Mouse (Mus musculus): Measurements from ENCODE around the gene Rdh16f1. TPM values are rescaled to one million over a fixed set of nuclear protein-coding genes. Genes with fewer than 3 reads are reported as not detected.
"Not testable (repeated sequence)": the region's sequence is repeated elsewhere in the genome, so short reads cannot be mapped to it uniquely, and the experiment has no call there.

Gene Rdh16f1
- total RNA-seq, 1 experiment = not detected

- Histone ChIP-seq H3K9me3 (ENCODE audit: control insufficient read depth, insufficient read depth, low read depth, low read length) (no peaks in the 10 kb centered on the region), H3K36me3 (ENCODE audit: control insufficient read depth, insufficient read depth, low read length, poor library complexity, severe bottlenecking) (no peaks in the 10 kb centered on the region), H3K27ac (ENCODE audit: insufficient read depth, low read depth, low read length, poor library complexity, severe bottlenecking) (no peak overlapping the region), H3K4me1 (ENCODE audit: control insufficient read depth in 2 of 2, insufficient read depth in 2 of 2, low read length in 2 of 2, poor library complexity in 1 of 2) (no peaks in the 10 kb centered on the region), H3K9ac (ENCODE audit: insufficient read depth, low read depth, low read length, poor library complexity, severe bottlenecking) (no peak overlapping the region), H3K4me3 (ENCODE audit: insufficient read depth in 1 of 2, low read depth in 1 of 2, low read length in 2 of 2, poor library complexity in 1 of 2, severe bottlenecking in 1 of 2) (peak overlapping the region in 1 of 2 experiments; percentile 23; a peak in 2 of 4 replicates)
- TF ChIP-seq CHD2 (IDR thresholded peaks at IDR 0.05; ENCODE audit: low read depth, low read length) (no peak), ZNF384 (IDR thresholded peaks at IDR 0.05; ENCODE audit: low read depth, low read length) (peak; percentile 52; the same call in 1 of the 2 replicates)
- no peak for DNase-seq (ENCODE audit: low read depth, low spot score)
- in situ Hi-C loops (cut with MboI; ENCODE audit: low sequenced_read_pairs in 2 of 2, unreplicated experiment in 2 of 2) = no loop called here
Measured at GRCm38 (mm10) chr10:127755770-127756468, 3.7 kb upstream of the Rdh16f1 start.

- DNase-seq (ENCODE audit: low read depth, low spot score); H3K27ac ChIP-seq (ENCODE audit: insufficient read depth, low read depth, low read length, poor library complexity, severe bottlenecking); H3K9ac ChIP-seq (ENCODE audit: insufficient read depth, low read depth, low read length, poor library complexity, severe bottlenecking); H3K4me3 ChIP-seq (ENCODE audit: insufficient read depth in 1 of 2, low read depth in 1 of 2, low read length in 2 of 2, poor library complexity in 1 of 2, severe bottlenecking in 1 of 2); H3K36me3 ChIP-seq (ENCODE audit: control insufficient read depth, insufficient read depth, low read length, poor library complexity, severe bottlenecking); H3K4me1 ChIP-seq (ENCODE audit: control insufficient read depth in 2 of 2, insufficient read depth in 2 of 2, low read length in 2 of 2, poor library complexity in 1 of 2); in situ Hi-C loops (cut with MboI; ENCODE audit: low sequenced_read_pairs in 2 of 2, unreplicated experiment in 2 of 2); H3K9me3 ChIP-seq (ENCODE audit: control insufficient read depth, insufficient read depth, low read depth, low read length): not testable (repeated sequence)
Measured at GRCm38 (mm10) chr10:127762926-127763325, 3.3 kb downstream of the Rdh16f1 start.

- Histone ChIP-seq H3K9ac (ENCODE audit: insufficient read depth, low read depth, low read length, poor library complexity, severe bottlenecking) (no peak overlapping the region), H3K27ac (ENCODE audit: insufficient read depth, low read depth, low read length, poor library complexity, severe bottlenecking) (no peak overlapping the region), H3K4me3 (ENCODE audit: insufficient read depth in 1 of 2, low read depth in 1 of 2, low read length in 2 of 2, poor library complexity in 1 of 2, severe bottlenecking in 1 of 2) (no peak overlapping the region), H3K9me3 (ENCODE audit: control insufficient read depth, insufficient read depth, low read depth, low read length) (no peaks in the 10 kb centered on the region), H3K36me3 (ENCODE audit: control insufficient read depth, insufficient read depth, low read length, poor library complexity, severe bottlenecking) (no peaks in the 10 kb centered on the region), H3K4me1 (ENCODE audit: control insufficient read depth in 2 of 2, insufficient read depth in 2 of 2, low read length in 2 of 2, poor library complexity in 1 of 2) (no peaks in the 10 kb centered on the region; a peak in 1 of 4 replicates)
- DNase-seq (ENCODE audit: low read depth, low spot score) = no peak
- TF ChIP-seq HCFC1 (IDR thresholded peaks at IDR 0.05; ENCODE audit: borderline replicate concordance, insufficient read depth, low read length) (no peak), ZC3H11A (IDR thresholded peaks at IDR 0.05; ENCODE audit: borderline replicate concordance, low read depth, low read length) (no peak), CHD2 (IDR thresholded peaks at IDR 0.05; ENCODE audit: low read depth, low read length) (no peak), ZNF384 (IDR thresholded peaks at IDR 0.05; ENCODE audit: low read depth, low read length) (no peak), MAFK (IDR thresholded peaks at IDR 0.05; ENCODE audit: insufficient read depth, low read depth, low read length) (no peak)
- in situ Hi-C loops (cut with MboI; ENCODE audit: low sequenced_read_pairs in 2 of 2, unreplicated experiment in 2 of 2) = no loop called here
Measured at GRCm38 (mm10) chr10:127763914-127764680, 4.5 kb downstream of the Rdh16f1 start.

- no peak overlapping the region for H3K9ac ChIP-seq (ENCODE audit: insufficient read depth, low read depth, low read length, poor library complexity, severe bottlenecking)
- no peaks in the 10 kb centered on the region; a peak in 1 of 4 replicates for H3K4me1 ChIP-seq (ENCODE audit: control insufficient read depth in 2 of 2, insufficient read depth in 2 of 2, low read length in 2 of 2, poor library complexity in 1 of 2)
- no peaks in the 10 kb centered on the region for H3K9me3 ChIP-seq (ENCODE audit: control insufficient read depth, insufficient read depth, low read depth, low read length)
- no peak for TF ChIP-seq CHD2 (IDR thresholded peaks at IDR 0.05; ENCODE audit: low read depth, low read length)
- TF ChIP-seq MAFK (IDR thresholded peaks at IDR 0.05; ENCODE audit: insufficient read depth, low read depth, low read length) = no peak
- no peak for TF ChIP-seq HCFC1 (IDR thresholded peaks at IDR 0.05; ENCODE audit: borderline replicate concordance, insufficient read depth, low read length)
- TF ChIP-seq ZC3H11A (IDR thresholded peaks at IDR 0.05; ENCODE audit: borderline replicate concordance, low read depth, low read length) = no peak
- no peak for TF ChIP-seq ZNF384 (IDR thresholded peaks at IDR 0.05; ENCODE audit: low read depth, low read length)
- no peaks in the 10 kb centered on the region for H3K36me3 ChIP-seq (ENCODE audit: control insufficient read depth, insufficient read depth, low read length, poor library complexity, severe bottlenecking)
- H3K27ac ChIP-seq (ENCODE audit: insufficient read depth, low read depth, low read length, poor library complexity, severe bottlenecking) = no peak overlapping the region
- in situ Hi-C loops (cut with MboI; ENCODE audit: low sequenced_read_pairs in 2 of 2, unreplicated experiment in 2 of 2) = no loop called here
- DNase-seq (ENCODE audit: low read depth, low spot score) = no peak
- no peak overlapping the region for H3K4me3 ChIP-seq (ENCODE audit: insufficient read depth in 1 of 2, low read depth in 1 of 2, low read length in 2 of 2, poor library complexity in 1 of 2, severe bottlenecking in 1 of 2)
Measured at GRCm38 (mm10) chr10:127766564-127766963, 7.0 kb downstream of the Rdh16f1 start.
